ENCODE assay signal across 15 mouse cellular contexts in genomic region chr10:39395544-39395943, GRCm38 (mm10). TPM values are rescaled to one million over a fixed set of nuclear protein-coding genes. Genes with fewer than 3 reads are reported as not detected.
A peak's percentile ranks its signal among the peaks of the same experiment; 100 is the strongest.
DNase-seq lines count a peak whose midpoint lies in the region.
"Had no signal": no experiment of that assay in that cellular context is flagged by ENCODE, and none has a peak within 500 bp of the region (broad histone marks: within the 10 kb centered on the region; RNA-seq: fewer than 3 reads in every experiment).

No protein-coding gene starts in this region.

- peak; percentile 31 to 39 for DNase-seq in layer of hippocampus, adult 18-20 months (ENCODE audit: low spot score in 2 of 2)
- no peak for DNase-seq in layer of hippocampus, postnatal 10 days (ENCODE audit: low spot score in 2 of 2)
- DNase-seq in right cerebral cortex, adult 18-20 months = peak; percentile 68
- DNase-seq in right cerebral cortex, adult 2 months (ENCODE audit: low spot score in 2 of 2) = no peak
- DNase-seq in telencephalon, adult 2 months (ENCODE audit: low read depth, low spot score) = peak; percentile 55
- no peak for DNase-seq in ovary, postnatal 36 days (ENCODE audit: low spot score)
- DNase-seq: adrenal gland, adult 2 months; adrenal gland, postnatal 10 days; adrenal gland, postnatal 25 days; cerebellum, adult 11-12 months; cerebellum, adult 2 months; cerebellum, adult 9-10 months; cerebellum, postnatal 10 days; cerebellum, postnatal 25 days had no signal

RNA-seq across cellular contexts. Expression of gene Fyn, which starts 26.9 kb away (rescaled TPM):
- 100 to 1,000 TPM; 115 to 118 TPM for total RNA-seq in layer of hippocampus, adult 18-20 months (2021)
- 100 to 1,000 TPM; 235 to 244 TPM for total RNA-seq in layer of hippocampus, postnatal 10 days (2021)
- total RNA-seq: MEL had no signal

Comparison
In these comparisons a context has a peak if more than half of its experiments do, and no peak if none do; other contexts are left out.
1. DNase-seq: peak in layer of hippocampus, adult 18-20 months (2 of 2), right cerebral cortex, adult 18-20 months (single experiment) and telencephalon, adult 2 months (single experiment); none in layer of hippocampus, postnatal 10 days (0 of 2), right cerebral cortex, adult 2 months (0 of 2) and ovary, postnatal 36 days (single experiment).